Mouse (Mus musculus): ENCODE measurements around the gene Rsrp1. TPM values are rescaled to one million over a fixed set of nuclear protein-coding genes. Genes with fewer than 3 reads are reported as not detected.
"Not testable (repeated sequence)": the region's sequence is repeated elsewhere in the genome, so short reads cannot be mapped to it uniquely, and the experiment has no call there.

Rsrp1 gene
- polyA plus RNA-seq, 1 experiment, result 691 TPM

- WGBS, result 100% methylated on average over 4 of the region's 4 CpGs
- TF ChIP-seq CTCF (IDR thresholded peaks at IDR 0.05; ENCODE audit: extremely low read depth, insufficient read depth, insufficient read length, insufficient replicate concordance), result no peak
- TF ChIP-seq POLR2A (IDR thresholded peaks at IDR 0.05; ENCODE audit: low read depth, low read length), result no peak
- H3K27me3 ChIP-seq (ENCODE audit: control insufficient read depth, insufficient read depth, low read length), result no peaks in the 10 kb centered on the region
- no peak for DNase-seq (ENCODE audit: low read depth in 1 of 2, low spot score in 2 of 2)
- H3K4me1 ChIP-seq (ENCODE audit: control insufficient read depth, insufficient read depth, insufficient read length), result no peaks in the 10 kb centered on the region; the same call in 1 of the 2 replicates
- H3K4me3 ChIP-seq (ENCODE audit: extremely low read depth, insufficient read depth, insufficient read length), result no peak overlapping the region
- no peak overlapping the region for H3K27ac ChIP-seq (ENCODE audit: insufficient read depth, low read length)
- no peaks in the 10 kb centered on the region for H3K36me3 ChIP-seq (ENCODE audit: control insufficient read depth, insufficient read depth, low read length)
Observed at GRCm38 (mm10) chr4:134884364-134884763, 39.0 kb upstream of the Rsrp1 start.

GRCm38 (mm10) chr4:134892096-134892495 lies 31.3 kb upstream of the Rsrp1 start:
- TF ChIP-seq POLR2A (IDR thresholded peaks at IDR 0.05; ENCODE audit: low read depth, low read length), result no peak
- TF ChIP-seq CTCF (IDR thresholded peaks at IDR 0.05; ENCODE audit: extremely low read depth, insufficient read depth, insufficient read length, insufficient replicate concordance), result no peak
- peak in 1 of 2 experiments; percentile 63 for DNase-seq (ENCODE audit: low read depth in 1 of 2, low spot score in 2 of 2)
- Histone ChIP-seq H3K27ac (ENCODE audit: insufficient read depth, low read length) (no peak overlapping the region), H3K4me3 (ENCODE audit: extremely low read depth, insufficient read depth, insufficient read length) (no peak overlapping the region), H3K27me3 (ENCODE audit: control insufficient read depth, insufficient read depth, low read length) (no peaks in the 10 kb centered on the region), H3K36me3 (ENCODE audit: control insufficient read depth, insufficient read depth, low read length) (peaks cover 15% of the 10 kb centered on the region), H3K4me1 (ENCODE audit: control insufficient read depth, insufficient read depth, insufficient read length) (no peaks in the 10 kb centered on the region)
- WGBS, result 64% methylated on average over 6 of the region's 6 CpGs

- 93% methylated on average over 6 of the region's 6 CpGs for WGBS
- Histone ChIP-seq H3K27me3 (ENCODE audit: control insufficient read depth, insufficient read depth, low read length) (no peaks in the 10 kb centered on the region), H3K4me1 (ENCODE audit: control insufficient read depth, insufficient read depth, insufficient read length) (no peaks in the 10 kb centered on the region), H3K36me3 (ENCODE audit: control insufficient read depth, insufficient read depth, low read length) (peaks cover 48% of the 10 kb centered on the region), H3K4me3 (ENCODE audit: extremely low read depth, insufficient read depth, insufficient read length) (no peak overlapping the region), H3K27ac (ENCODE audit: insufficient read depth, low read length) (no peak overlapping the region)
- DNase-seq (ENCODE audit: low read depth in 1 of 2, low spot score in 2 of 2), result no peak
- TF ChIP-seq CTCF (IDR thresholded peaks at IDR 0.05; ENCODE audit: extremely low read depth, insufficient read depth, insufficient read length, insufficient replicate concordance) (no peak), POLR2A (IDR thresholded peaks at IDR 0.05; ENCODE audit: low read depth, low read length) (no peak)
Observed at GRCm38 (mm10) chr4:134897256-134897655, 26.1 kb upstream of the Rsrp1 start.

- Histone ChIP-seq H3K27ac (ENCODE audit: insufficient read depth, low read length) (no peak overlapping the region), H3K36me3 (ENCODE audit: control insufficient read depth, insufficient read depth, low read length) (peaks cover 66% of the 10 kb centered on the region), H3K4me1 (ENCODE audit: control insufficient read depth, insufficient read depth, insufficient read length) (no peaks in the 10 kb centered on the region), H3K4me3 (ENCODE audit: extremely low read depth, insufficient read depth, insufficient read length) (no peak overlapping the region), H3K27me3 (ENCODE audit: control insufficient read depth, insufficient read depth, low read length) (no peaks in the 10 kb centered on the region)
- TF ChIP-seq CTCF (IDR thresholded peaks at IDR 0.05; ENCODE audit: extremely low read depth, insufficient read depth, insufficient read length, insufficient replicate concordance) (no peak), POLR2A (IDR thresholded peaks at IDR 0.05; ENCODE audit: low read depth, low read length) (no peak)
- no peak for DNase-seq (ENCODE audit: low read depth in 1 of 2, low spot score in 2 of 2)
- 95% methylated on average over 8 of the region's 8 CpGs for WGBS
Observed at GRCm38 (mm10) chr4:134901126-134901525, 22.3 kb upstream of the Rsrp1 start.

GRCm38 (mm10) chr4:134903046-134903445 lies 20.3 kb upstream of the Rsrp1 start:
- TF ChIP-seq CTCF (IDR thresholded peaks at IDR 0.05; ENCODE audit: extremely low read depth, insufficient read depth, insufficient read length, insufficient replicate concordance), result no peak
- no peak for TF ChIP-seq POLR2A (IDR thresholded peaks at IDR 0.05; ENCODE audit: low read depth, low read length)
- 85% methylated on average over 7 of the region's 7 CpGs for WGBS
- Histone ChIP-seq H3K4me1 (ENCODE audit: control insufficient read depth, insufficient read depth, insufficient read length) (no peaks in the 10 kb centered on the region), H3K27ac (ENCODE audit: insufficient read depth, low read length) (no peak overlapping the region), H3K4me3 (ENCODE audit: extremely low read depth, insufficient read depth, insufficient read length) (no peak overlapping the region), H3K36me3 (ENCODE audit: control insufficient read depth, insufficient read depth, low read length) (peaks cover 70% of the 10 kb centered on the region), H3K27me3 (ENCODE audit: control insufficient read depth, insufficient read depth, low read length) (no peaks in the 10 kb centered on the region)
- no peak for DNase-seq (ENCODE audit: low read depth in 1 of 2, low spot score in 2 of 2)

GRCm38 (mm10) chr4:134911406-134911805 lies 12.0 kb upstream of the Rsrp1 start:
- peaks cover 25% of the 10 kb centered on the region for H3K36me3 ChIP-seq (ENCODE audit: control insufficient read depth, insufficient read depth, low read length)
- not testable (repeated sequence) for H3K27ac ChIP-seq (ENCODE audit: insufficient read depth, low read length); H3K4me1 ChIP-seq (ENCODE audit: control insufficient read depth, insufficient read depth, insufficient read length); H3K27me3 ChIP-seq (ENCODE audit: control insufficient read depth, insufficient read depth, low read length); DNase-seq (ENCODE audit: low read depth in 1 of 2, low spot score in 2 of 2); H3K4me3 ChIP-seq (ENCODE audit: extremely low read depth, insufficient read depth, insufficient read length)
- 97% methylated on average over 8 of the region's 8 CpGs for WGBS

- no peak overlapping the region for H3K27ac ChIP-seq (ENCODE audit: insufficient read depth, low read length)
- peaks cover 9% of the 10 kb centered on the region for H3K36me3 ChIP-seq (ENCODE audit: control insufficient read depth, insufficient read depth, low read length)
- peaks cover 13% of the 10 kb centered on the region; the same call in 1 of the 2 replicates for H3K4me1 ChIP-seq (ENCODE audit: control insufficient read depth, insufficient read depth, insufficient read length)
- DNase-seq (ENCODE audit: low read depth in 1 of 2, low spot score in 2 of 2), result peak; percentile 63 to 73
- no peaks in the 10 kb centered on the region for H3K27me3 ChIP-seq (ENCODE audit: control insufficient read depth, insufficient read depth, low read length)
- TF ChIP-seq POLR2A (IDR thresholded peaks at IDR 0.05; ENCODE audit: low read depth, low read length) (no peak), CTCF (IDR thresholded peaks at IDR 0.05; ENCODE audit: extremely low read depth, insufficient read depth, insufficient read length, insufficient replicate concordance) (peak; percentile 67; the same call in 1 of the 2 replicates)
- H3K4me3 ChIP-seq (ENCODE audit: extremely low read depth, insufficient read depth, insufficient read length), result no peak overlapping the region
- 29% methylated on average over 3 of the region's 3 CpGs for WGBS
Observed at GRCm38 (mm10) chr4:134913413-134913812, 10.0 kb upstream of the Rsrp1 start.

Measured in spleen, adult 2 months (tissue).